8 mouse cellular contexts compared by ENCODE assay signal in genomic region chr1:75505159-75505955, GRCm38 (mm10). TPM values are rescaled to one million over a fixed set of nuclear protein-coding genes. Genes with fewer than 3 reads are reported as not detected.
A peak's percentile ranks its signal among the peaks of the same experiment; 100 is the strongest.
DNase-seq lines count a peak whose midpoint lies in the region; ATAC-seq lines count a peak whose summit lies in the region.

No protein-coding gene starts in this region.

- under 1% methylated on average over 83 of the region's 84 CpGs for WGBS in forebrain, embryonic 11.5 days
- under 1% methylated on average over 84 of the region's 84 CpGs for WGBS in heart, embryonic 13.5 days
- 1% methylated on average over 84 of the region's 84 CpGs for WGBS in liver, embryonic 16.5 days (ENCODE audit: insufficient replicate concordance)

- peak overlapping the region; percentile 96 for H3K4me2 ChIP-seq in forebrain, embryonic 11.5 days (ENCODE audit: low read depth, low read length, severe bottlenecking)
- H3K4me2 ChIP-seq in heart, embryonic 13.5 days = peak overlapping the region; percentile 91
- peak overlapping the region; percentile 63 for H3K4me2 ChIP-seq in liver, embryonic 16.5 days (ENCODE audit: low read depth, low read length)

- ATAC-seq in forebrain, embryonic 11.5 days (replicated peaks; ENCODE audit: low FRiP score) = peak; percentile 64
- 0 out of 2 replicates have a peak, but pooled peaks have one; percentile 26 for ATAC-seq in heart, embryonic 13.5 days (ENCODE audit: extremely low read depth, insufficient number of reproducible peaks, low FRiP score, low TSS enrichment)
- ATAC-seq in liver, embryonic 16.5 days (ENCODE audit: low read depth) = no peak

- peak overlapping the region; percentile 94 for H3K9ac ChIP-seq in forebrain, embryonic 11.5 days (ENCODE audit: low read length)
- peak overlapping the region; percentile 100 for H3K9ac ChIP-seq in heart, embryonic 13.5 days
- peak overlapping the region; percentile 56 for H3K9ac ChIP-seq in liver, embryonic 16.5 days (ENCODE audit: low read depth, low read length)

- H3K9me3 ChIP-seq in forebrain, embryonic 11.5 days (ENCODE audit: control insufficient read depth, low read length) = no peaks in the 10 kb centered on the region
- H3K9me3 ChIP-seq in heart, embryonic 13.5 days = no peaks in the 10 kb centered on the region
- no peaks in the 10 kb centered on the region for H3K9me3 ChIP-seq in liver, embryonic 16.5 days (replicated peaks; ENCODE audit: control insufficient read depth, low read length)

- H3K36me3 ChIP-seq in forebrain, embryonic 11.5 days (ENCODE audit: control insufficient read depth, insufficient read depth, low read length) = peaks cover 8% of the 10 kb centered on the region
- peaks cover 46% of the 10 kb centered on the region for H3K36me3 ChIP-seq in heart, embryonic 13.5 days
- H3K36me3 ChIP-seq in liver, embryonic 16.5 days (ENCODE audit: control insufficient read depth, insufficient read depth) = no peaks in the 10 kb centered on the region

- H3K27me3 ChIP-seq in forebrain, embryonic 11.5 days (ENCODE audit: control insufficient read depth, insufficient read depth, low read length) = no peaks in the 10 kb centered on the region
- H3K27me3 ChIP-seq in heart, embryonic 13.5 days (replicated peaks) = no peaks in the 10 kb centered on the region
- H3K27me3 ChIP-seq in liver, embryonic 16.5 days (ENCODE audit: control insufficient read depth, insufficient read depth, low read depth, low read length) = peaks cover 44% of the 10 kb centered on the region

- DNase-seq in CD8-positive naive resting alpha-beta T cell, adult 2 months (ENCODE audit: low read depth in 2 of 2, low spot score in 2 of 2) = peak; percentile 19 to 33
- peak; percentile 95 for DNase-seq in brain, adult 2 months (ENCODE audit: low read depth, low spot score)
- peak; percentile 85 for DNase-seq in forebrain, embryonic 11.5 days (ENCODE audit: low spot score)
- DNase-seq in kidney, postnatal 36 days = peak; percentile 18 to 56
- peak; percentile 45 for DNase-seq in ovary, postnatal 10 days (ENCODE audit: low spot score)
- peak; percentile 68 for DNase-seq in urinary bladder, postnatal 14 days (ENCODE audit: low spot score)

- H3K27ac ChIP-seq in forebrain, embryonic 11.5 days (ENCODE audit: low read depth, low read length) = peak overlapping the region; percentile 55; the same call in 1 of the 2 replicates
- peak overlapping the region; percentile 100 for H3K27ac ChIP-seq in heart, embryonic 13.5 days (replicated peaks)
- H3K27ac ChIP-seq in liver, embryonic 16.5 days (ENCODE audit: low read length) = peak overlapping the region; percentile 43; the same call in 1 of the 2 replicates

- peak overlapping the region; percentile 77 for H3K4me3 ChIP-seq in forebrain, embryonic 11.5 days (ENCODE audit: low read depth, low read length)
- H3K4me3 ChIP-seq in heart, embryonic 13.5 days = peak overlapping the region; percentile 97
- peak overlapping the region; percentile 60 for H3K4me3 ChIP-seq in liver, embryonic 16.5 days (ENCODE audit: low read depth, low read length)

- H3K4me1 ChIP-seq in forebrain, embryonic 11.5 days (replicated peaks; ENCODE audit: control insufficient read depth, insufficient read depth, low read length) = peaks cover 5% of the 10 kb centered on the region; the same call in 1 of the 2 replicates
- H3K4me1 ChIP-seq in heart, embryonic 13.5 days = peaks cover 55% of the 10 kb centered on the region
- no peaks in the 10 kb centered on the region for H3K4me1 ChIP-seq in liver, embryonic 16.5 days (ENCODE audit: control insufficient read depth, low read depth, low read length)

RNA-seq across cellular contexts. Expression of gene Obsl1, which starts 0.9 kb away (rescaled TPM):
- 42.6 and 44.7 TPM in 2 replicates for polyA plus RNA-seq in forebrain, embryonic 11.5 days (2014; fragmentation: Nextera tagmentation; extraction: Ambion mirVana)
- 91.0 and 93.0 TPM in 2 replicates for polyA plus RNA-seq in heart, embryonic 13.5 days (2015; fragmentation: Nextera tagmentation; extraction: Ambion mirVana)
- 4.0 and 6.3 TPM in 2 replicates for polyA plus RNA-seq in liver, embryonic 16.5 days (2015; fragmentation: Nextera tagmentation; extraction: Ambion mirVana)

RNA-seq across cellular contexts. Expression of gene Inha, which starts 1.5 kb away (rescaled TPM):
- 1.3 and 2.4 TPM in 2 replicates for polyA plus RNA-seq in forebrain, embryonic 11.5 days (2014; fragmentation: Nextera tagmentation; extraction: Ambion mirVana)
- polyA plus RNA-seq in heart, embryonic 13.5 days (2015; fragmentation: Nextera tagmentation; extraction: Ambion mirVana) = 5.5 and 6.0 TPM in 2 replicates
- polyA plus RNA-seq in liver, embryonic 16.5 days (2015; fragmentation: Nextera tagmentation; extraction: Ambion mirVana) = 0.63 and 0.90 TPM in 2 replicates

RNA-seq across cellular contexts. Expression of gene Stk11ip, which starts 16.0 kb away (rescaled TPM):
- 23.9 and 27.6 TPM in 2 replicates for polyA plus RNA-seq in forebrain, embryonic 11.5 days (2014; fragmentation: Nextera tagmentation; extraction: Ambion mirVana)
- 11.3 and 12.6 TPM in 2 replicates for polyA plus RNA-seq in heart, embryonic 13.5 days (2015; fragmentation: Nextera tagmentation; extraction: Ambion mirVana)
- 4.9 and 5.7 TPM in 2 replicates for polyA plus RNA-seq in liver, embryonic 16.5 days (2015; fragmentation: Nextera tagmentation; extraction: Ambion mirVana)

RNA-seq across cellular contexts. Expression of gene Tmem198, which starts 26.0 kb away (rescaled TPM):
- 8.9 and 9.4 TPM in 2 replicates for polyA plus RNA-seq in forebrain, embryonic 11.5 days (2014; fragmentation: Nextera tagmentation; extraction: Ambion mirVana)
- polyA plus RNA-seq in heart, embryonic 13.5 days (2015; fragmentation: Nextera tagmentation; extraction: Ambion mirVana) = 0.43 and 0.49 TPM in 2 replicates
- 0.06 and 0.07 TPM in 2 replicates for polyA plus RNA-seq in liver, embryonic 16.5 days (2015; fragmentation: Nextera tagmentation; extraction: Ambion mirVana)

RNA-seq across cellular contexts. Expression of gene Chpf, which starts 26.2 kb away (rescaled TPM):
- polyA plus RNA-seq in forebrain, embryonic 11.5 days (2014; fragmentation: Nextera tagmentation; extraction: Ambion mirVana) = 21.3 and 23.3 TPM in 2 replicates
- 26.0 and 28.6 TPM in 2 replicates for polyA plus RNA-seq in heart, embryonic 13.5 days (2015; fragmentation: Nextera tagmentation; extraction: Ambion mirVana)
- 2.6 and 3.1 TPM in 2 replicates for polyA plus RNA-seq in liver, embryonic 16.5 days (2015; fragmentation: Nextera tagmentation; extraction: Ambion mirVana)

Comparison
In these comparisons a context has a peak if more than half of its experiments do, and no peak if none do; other contexts are left out.
1. DNase-seq: peak in every context shown above with its lines; median percentile 95 in brain, adult 2 months; 85 in forebrain, embryonic 11.5 days; 68 in urinary bladder, postnatal 14 days; 45 in ovary, postnatal 10 days; 37 in kidney, postnatal 36 days; 26 in CD8-positive naive resting alpha-beta T cell, adult 2 months.
2. H3K27ac ChIP-seq: peak in every context shown above with its lines; median percentile 100 in heart, embryonic 13.5 days; 55 in forebrain, embryonic 11.5 days; 43 in liver, embryonic 16.5 days.